Mouse (Mus musculus) embryonic facial prominence, embryonic 13.5 days (tissue): Measurements from ENCODE around the gene Gm8127. TPM values are rescaled to one million over a fixed set of nuclear protein-coding genes. Genes with fewer than 3 reads are reported as not detected.
"Not testable (repeated sequence)": the region's sequence is repeated elsewhere in the genome, so short reads cannot be mapped to it uniquely, and the experiment has no call there.

Source experiments
- ATAC-seq: fragments of 200-750 bp; cut with Nextera tagmentation; 2 replicates; pipeline ENCODE4 v1.8.0; 2017; ENCODE audit warnings: low read depth; ENCODE audit not compliant: insufficient number of reproducible peaks, insufficient read depth, low FRiP score, low TSS enrichment
- H3K27ac ChIP-seq: fragments of 300-500 bp; sonication (generic); 2 replicates; pipeline ENCODE4 v1.5.1; 2015; ENCODE audit warnings: moderate library complexity, mild to moderate bottlenecking, inconsistent platforms
- H3K27me3 ChIP-seq: fragments of 300-500 bp; sonication (generic); 2 replicates; pipeline ENCODE4 v1.6.1; 2015; ENCODE audit warnings: mild to moderate bottlenecking, inconsistent platforms
- H3K36me3 ChIP-seq: fragments of 300-500 bp; sonication (generic); 2 replicates; pipeline ENCODE4 v1.6.1; 2015; ENCODE audit warnings: mild to moderate bottlenecking, inconsistent platforms
- H3K4me1 ChIP-seq: fragments of 300-500 bp; sonication (generic); 2 replicates; pipeline ENCODE4 v1.6.1; 2015; ENCODE audit warnings: inconsistent platforms
- H3K4me2 ChIP-seq: fragments of 300-500 bp; sonication (generic); 2 replicates; pipeline ENCODE4 v1.6.1; 2015; ENCODE audit warnings: moderate library complexity, mild to moderate bottlenecking, inconsistent platforms
- H3K4me3 ChIP-seq: fragments of 300-500 bp; sonication (generic); 2 replicates; pipeline ENCODE4 v1.5.1; 2015; ENCODE audit warnings: mild to moderate bottlenecking, inconsistent platforms
- H3K9ac ChIP-seq: fragments of 300-500 bp; sonication (generic); 2 replicates; pipeline ENCODE4 v1.6.1; 2015; ENCODE audit warnings: mild to moderate bottlenecking, inconsistent platforms
- H3K9me3 ChIP-seq: fragments of 300-500 bp; sonication (generic); 2 replicates; pipeline ENCODE4 v1.6.1; 2016; ENCODE audit warnings: inconsistent platforms
- WGBS: fragments of 180-500 bp; shearing (Covaris S2); methylation state at CpG from one replicate; pipeline ENCODE4 v1.1.7; 2015; ENCODE audit warnings: mixed read lengths; 5-methylcytosine and 5-hydroxymethylcytosine counted together
- polyA plus RNA-seq: library from polyadenylated mRNA; unstranded; fragments of >200 nt; fragmentation: Nextera tagmentation; extraction: Ambion mirVana; gene quantifications from 2 replicates; pipeline ENCODE4 v1.2.1, GENCODE M21; 2015

Gm8127 gene
- polyA plus RNA-seq, 1 experiment from 2014 or later, result not detected

DNA sequence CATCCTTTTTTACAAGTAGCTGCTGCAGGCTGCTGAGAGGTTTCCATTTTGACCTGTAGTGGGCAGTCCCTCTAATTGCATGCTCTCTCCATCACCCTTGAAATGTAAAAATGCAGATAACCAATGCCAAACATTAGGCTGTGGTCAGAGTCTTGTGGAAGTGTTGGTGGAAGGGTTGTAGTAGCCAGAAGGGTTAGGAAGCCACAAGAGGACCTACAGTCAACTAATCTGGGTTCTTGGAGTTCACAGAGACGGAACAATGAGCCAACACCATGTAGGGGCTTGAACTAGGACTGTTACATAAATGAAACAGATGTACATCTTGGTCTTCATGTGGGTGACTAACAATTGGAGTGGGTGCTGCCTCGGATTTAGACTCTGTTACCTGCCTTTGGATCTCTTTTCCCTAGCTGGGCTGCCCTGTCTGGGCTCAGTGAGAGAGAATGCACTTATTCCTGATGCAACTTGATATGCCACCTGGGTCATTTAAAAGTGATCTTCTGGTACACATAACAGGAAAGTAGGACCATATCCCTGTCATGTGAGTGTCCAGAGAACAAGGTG, 25.0 kb downstream of the Gm8127 start:
- not testable (repeated sequence) for H3K4me3 ChIP-seq, H3K27ac ChIP-seq, H3K9ac ChIP-seq, ATAC-seq, H3K4me1 ChIP-seq, H3K9me3 ChIP-seq, H3K4me2 ChIP-seq, H3K36me3 ChIP-seq, H3K27me3 ChIP-seq
- 57% methylated on average over 2 of the region's 2 CpGs for WGBS

DNA sequence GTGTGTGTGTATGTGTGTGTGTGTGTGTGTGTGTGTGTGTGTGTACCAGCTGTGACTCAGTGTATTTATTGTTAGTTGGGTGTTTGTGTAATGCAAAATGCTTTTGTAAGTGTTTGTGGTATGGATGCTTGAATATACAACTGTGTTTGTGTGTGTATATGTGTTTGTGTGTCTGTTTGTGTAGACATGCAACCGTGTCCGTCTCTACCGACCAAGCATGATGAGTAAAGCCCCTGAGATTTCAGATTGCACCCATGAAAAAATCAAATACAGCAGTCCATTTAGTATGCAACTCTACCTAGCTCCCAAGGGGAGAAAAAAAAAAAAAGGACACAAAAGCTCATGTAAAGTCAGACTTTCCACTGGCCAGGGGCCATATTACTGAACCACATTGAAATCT, 30.2 kb downstream of the Gm8127 start:
- H3K27ac ChIP-seq, H3K9ac ChIP-seq, H3K9me3 ChIP-seq, H3K4me2 ChIP-seq, H3K27me3 ChIP-seq, H3K4me3 ChIP-seq, ATAC-seq, H3K4me1 ChIP-seq, H3K36me3 ChIP-seq: not testable (repeated sequence)
- WGBS, result 96% methylated on average over 3 of the region's 3 CpGs

DNA sequence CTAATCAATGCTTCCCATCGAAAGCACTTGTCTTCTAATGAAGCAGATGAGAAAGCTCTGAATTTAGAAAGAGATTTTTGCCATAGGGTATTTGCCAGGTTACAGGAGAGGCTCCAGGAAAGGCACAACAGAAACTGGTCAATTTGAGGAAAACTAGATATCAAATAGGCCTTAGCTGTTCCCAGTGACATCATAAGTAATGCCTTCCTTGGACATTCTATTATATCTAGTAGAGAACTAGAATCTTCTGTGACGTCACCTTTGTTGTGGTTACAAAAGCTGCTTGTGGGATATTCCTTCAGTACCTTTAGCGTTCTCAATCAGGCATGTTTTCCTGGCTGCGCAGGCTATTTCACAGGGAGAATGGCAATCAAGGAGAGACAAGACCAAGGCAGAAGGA, 35.3 kb downstream of the Gm8127 start, which contains the start of gene Gm8126:
TSS of gene Gm8126 (plus strand) at position 301 of the 400 bp plus-strand sequence.
- WGBS, result 80% methylated on average over 3 of the region's 4 CpGs
- H3K4me2 ChIP-seq, ATAC-seq, H3K4me3 ChIP-seq, H3K9me3 ChIP-seq, H3K9ac ChIP-seq, H3K27me3 ChIP-seq, H3K27ac ChIP-seq, H3K4me1 ChIP-seq, H3K36me3 ChIP-seq: not testable (repeated sequence)

DNA sequence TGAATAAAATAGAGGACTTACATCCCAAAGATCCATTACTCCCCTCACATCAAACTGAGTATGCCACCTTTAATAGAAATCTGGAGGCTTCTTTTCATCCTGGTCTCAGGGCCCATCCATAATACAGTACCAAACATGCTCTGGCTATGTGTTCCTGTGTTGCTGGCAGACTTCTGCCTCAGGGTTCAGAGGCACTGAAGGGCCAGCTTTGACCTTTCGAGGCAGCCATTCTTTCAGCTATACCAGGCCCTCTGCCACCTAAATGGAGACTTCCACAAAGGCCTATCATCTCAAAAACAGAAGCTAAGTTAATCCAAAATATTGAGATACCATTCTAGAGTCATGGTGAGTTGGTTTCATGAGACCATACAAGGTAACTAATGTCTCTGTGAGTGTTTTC, 37.1 kb downstream of the Gm8127 start:
- H3K27me3 ChIP-seq, H3K36me3 ChIP-seq, H3K27ac ChIP-seq, H3K4me1 ChIP-seq, ATAC-seq, H3K9ac ChIP-seq, H3K4me3 ChIP-seq, H3K9me3 ChIP-seq, H3K4me2 ChIP-seq: not testable (repeated sequence)
- WGBS, result 77% methylated on average over 1 of the region's 1 CpGs

DNA sequence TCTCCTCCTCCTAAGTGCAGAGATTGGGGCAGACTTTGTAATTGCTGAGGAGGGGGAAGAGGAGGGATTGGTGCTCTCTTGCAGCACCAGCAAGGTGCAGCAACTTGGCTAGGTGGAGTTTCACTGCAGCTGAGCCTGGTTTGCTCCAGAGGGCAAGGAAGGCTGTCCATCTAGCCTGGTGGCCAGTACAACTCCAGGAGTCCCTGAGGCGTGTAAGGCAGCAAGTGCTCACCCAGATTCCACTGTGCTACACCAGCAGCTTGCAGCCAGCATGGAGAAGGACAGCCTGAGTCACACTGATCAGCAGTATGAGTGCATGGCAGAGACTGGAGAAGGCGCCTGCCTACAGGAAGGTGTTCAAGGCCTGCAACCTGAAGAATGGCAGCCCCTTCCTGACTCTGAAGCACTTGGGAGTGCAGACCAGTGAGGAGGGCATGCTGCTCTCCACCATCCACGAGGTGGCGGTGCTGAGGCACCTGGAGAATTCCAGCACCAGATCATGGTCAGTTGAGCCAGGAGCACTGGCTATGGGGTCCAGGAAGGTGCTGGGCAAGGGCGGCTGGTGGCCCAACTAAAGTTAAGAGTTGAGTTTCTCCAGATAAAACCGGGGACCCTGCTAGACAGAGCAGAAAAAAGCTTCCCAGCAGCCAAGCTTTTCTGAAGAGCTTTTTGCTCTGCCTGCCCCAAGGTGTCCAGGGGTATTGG, 42.9 kb downstream of the Gm8127 start:
- 37% methylated on average over 6 of the region's 6 CpGs for WGBS
- not testable (repeated sequence) for H3K27me3 ChIP-seq, H3K4me1 ChIP-seq, H3K4me2 ChIP-seq, H3K36me3 ChIP-seq, H3K4me3 ChIP-seq, H3K9me3 ChIP-seq, H3K9ac ChIP-seq, H3K27ac ChIP-seq, ATAC-seq

DNA sequence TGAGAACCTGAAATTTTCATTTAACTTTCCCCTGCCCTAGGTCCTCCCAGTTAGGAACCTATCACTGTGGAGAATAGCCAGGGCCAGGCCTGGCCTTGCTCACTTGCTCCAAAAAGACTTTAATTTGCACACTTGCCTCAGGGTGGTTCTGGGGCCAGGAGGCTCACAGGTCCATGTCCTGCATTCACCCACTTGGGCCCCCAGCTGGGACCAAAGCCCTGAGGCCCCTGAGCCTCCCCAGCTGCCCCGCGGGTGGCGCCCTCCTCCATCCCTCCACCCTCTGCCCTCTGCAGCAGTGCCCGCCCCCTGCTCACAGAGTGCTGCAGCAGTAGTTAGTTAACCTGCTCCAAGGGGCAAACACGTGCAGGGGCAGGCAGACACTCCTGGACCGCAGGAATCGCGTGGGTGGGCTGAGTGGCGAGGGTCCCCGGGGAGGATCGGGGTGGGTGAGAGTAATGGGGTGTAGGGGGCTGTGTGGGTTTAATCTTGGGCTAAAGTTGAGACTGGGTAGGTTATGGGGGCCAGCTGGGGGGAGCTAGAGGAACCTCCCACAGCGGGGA, 43.9 kb downstream of the Gm8127 start:
- H3K9me3 ChIP-seq, H3K9ac ChIP-seq, H3K4me2 ChIP-seq, ATAC-seq, H3K4me3 ChIP-seq, H3K4me1 ChIP-seq, H3K27ac ChIP-seq, H3K27me3 ChIP-seq, H3K36me3 ChIP-seq: not testable (repeated sequence)
- WGBS, result 6% methylated on average over 10 of the region's 12 CpGs

Other genes starting within 250 kb of the Gm8127 start
- not detected in 2 replicates for gene Gm8094, start 217.2 kb downstream of the Gm8127 start, polyA plus RNA-seq
- gene Gm8104, start 193.2 kb downstream of the Gm8127 start, polyA plus RNA-seq, result not detected in 2 replicates
- not detected in 2 replicates for gene Gm7233, start 114.0 kb downstream of the Gm8127 start, polyA plus RNA-seq
- gene Gm8122, start 58.5 kb downstream of the Gm8127 start, polyA plus RNA-seq, result not detected in 2 replicates
- gene Gm8126, start 35.2 kb downstream of the Gm8127 start, polyA plus RNA-seq, result not detected in 2 replicates
- gene Gm9732, start 18.8 kb downstream of the Gm8127 start, polyA plus RNA-seq, result not detected in 2 replicates
- not detected in 2 replicates for gene 1700001F09Rik, start 54.0 kb upstream of the Gm8127 start, polyA plus RNA-seq
- not detected in 2 replicates for gene Gm8138, start 122.5 kb upstream of the Gm8127 start, polyA plus RNA-seq
- gene Gm5799, start 249.7 kb upstream of the Gm8127 start, polyA plus RNA-seq, result not detected in 2 replicates